Mouse (Mus musculus): ENCODE data around the gene Slc35b2.

The Slc35b2 gene

DNA sequence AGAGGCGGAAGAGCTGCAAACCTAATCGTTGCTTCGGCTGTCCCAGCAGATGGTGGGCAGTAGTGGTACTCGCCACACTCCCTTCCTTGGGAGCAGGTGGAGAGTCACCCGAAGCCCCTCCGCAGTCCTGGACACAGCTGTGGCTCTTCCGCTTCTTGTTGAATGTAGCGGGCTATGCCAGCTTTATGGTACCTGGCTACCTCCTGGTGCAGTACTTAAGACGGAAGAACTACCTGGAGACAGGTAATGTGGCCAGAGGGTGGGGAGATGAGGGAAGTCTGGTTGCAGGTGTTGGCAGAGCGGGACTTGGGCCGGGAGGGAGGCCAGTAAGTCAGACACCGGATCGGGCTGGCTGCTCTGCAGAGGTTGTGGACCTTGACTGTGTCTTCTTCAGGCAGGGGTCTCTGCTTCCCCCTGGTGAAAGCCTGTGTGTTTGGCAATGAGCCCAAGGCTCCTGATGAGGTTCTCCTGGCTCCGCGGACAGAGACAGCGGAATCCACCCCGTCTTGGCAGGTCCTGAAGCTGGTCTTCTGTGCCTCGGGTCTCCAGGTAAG is 934 bp downstream of the Slc35b2 start:
- DNase-seq (ENCODE audit: low read depth, low spot score): no peak

DNA sequence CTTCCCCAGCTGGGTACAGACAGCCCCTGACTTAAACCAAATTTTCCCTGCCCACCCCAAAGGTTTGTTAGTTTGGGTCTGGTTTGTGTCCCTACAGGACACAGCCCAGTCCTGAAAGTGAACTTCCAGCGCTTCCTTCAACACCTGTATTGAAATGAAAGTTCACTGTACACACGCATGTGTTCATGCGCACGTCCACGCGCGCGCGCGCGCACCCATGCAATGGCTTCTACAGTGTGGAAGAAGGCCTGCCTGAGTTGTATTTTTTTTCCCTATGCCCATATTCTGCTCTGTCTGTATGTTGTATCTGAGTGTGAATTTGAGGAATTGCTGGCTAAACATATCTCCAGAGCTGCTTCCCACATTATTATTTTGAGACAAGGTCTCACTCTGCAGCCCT is 1.4 kb downstream of the Slc35b2 start:
- DNase-seq (ENCODE audit: low read depth, low spot score): no peak

DNA sequence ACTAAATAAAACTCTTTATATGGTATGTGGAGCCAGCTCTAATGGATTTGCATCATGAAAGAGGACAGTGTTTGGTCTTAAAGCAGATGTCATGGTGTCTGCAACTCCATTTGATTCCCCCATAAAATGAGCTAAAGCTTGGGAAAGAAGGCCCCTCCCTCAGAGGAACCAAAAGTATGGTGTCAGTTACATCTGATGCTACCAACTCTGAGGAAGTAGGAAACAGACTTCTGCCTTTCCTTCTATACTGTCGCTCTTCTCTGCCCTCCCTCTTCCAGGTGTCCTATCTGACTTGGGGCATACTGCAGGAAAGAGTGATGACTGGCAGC is 2.3 kb downstream of the Slc35b2 start:
- no peak for DNase-seq (ENCODE audit: low read depth, low spot score)

DNA sequence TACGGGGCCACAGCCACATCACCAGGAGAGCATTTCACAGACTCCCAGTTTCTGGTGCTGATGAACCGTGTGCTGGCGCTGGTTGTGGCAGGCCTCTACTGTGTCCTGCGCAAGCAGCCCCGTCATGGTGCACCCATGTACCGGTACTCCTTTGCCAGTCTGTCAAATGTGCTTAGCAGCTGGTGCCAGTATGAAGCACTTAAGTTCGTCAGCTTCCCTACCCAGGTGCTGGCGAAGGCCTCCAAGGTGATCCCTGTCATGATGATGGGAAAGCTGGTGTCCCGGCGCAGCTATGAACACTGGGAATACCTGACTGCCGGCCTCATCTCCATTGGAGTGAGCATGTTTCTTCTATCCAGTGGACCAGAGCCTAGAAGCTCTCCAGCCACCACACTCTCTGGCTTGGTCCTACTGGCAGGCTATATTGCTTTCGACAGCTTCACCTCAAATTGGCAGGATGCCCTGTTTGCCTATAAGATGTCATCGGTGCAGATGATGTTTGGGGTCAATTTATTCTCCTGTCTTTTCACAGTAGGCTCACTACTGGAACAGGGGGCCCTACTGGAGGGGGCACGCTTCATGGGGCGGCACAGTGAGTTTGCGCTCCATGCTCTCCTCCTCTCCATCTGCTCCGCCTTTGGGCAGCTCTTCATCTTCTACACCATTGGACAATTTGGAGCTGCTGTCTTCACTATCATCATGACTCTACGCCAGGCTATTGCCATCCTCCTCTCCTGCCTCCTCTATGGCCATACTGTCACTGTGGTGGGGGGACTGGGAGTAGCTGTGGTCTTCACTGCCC is 2.9 kb downstream of the Slc35b2 start:
- no peak for DNase-seq (ENCODE audit: low read depth, low spot score)

DNA sequence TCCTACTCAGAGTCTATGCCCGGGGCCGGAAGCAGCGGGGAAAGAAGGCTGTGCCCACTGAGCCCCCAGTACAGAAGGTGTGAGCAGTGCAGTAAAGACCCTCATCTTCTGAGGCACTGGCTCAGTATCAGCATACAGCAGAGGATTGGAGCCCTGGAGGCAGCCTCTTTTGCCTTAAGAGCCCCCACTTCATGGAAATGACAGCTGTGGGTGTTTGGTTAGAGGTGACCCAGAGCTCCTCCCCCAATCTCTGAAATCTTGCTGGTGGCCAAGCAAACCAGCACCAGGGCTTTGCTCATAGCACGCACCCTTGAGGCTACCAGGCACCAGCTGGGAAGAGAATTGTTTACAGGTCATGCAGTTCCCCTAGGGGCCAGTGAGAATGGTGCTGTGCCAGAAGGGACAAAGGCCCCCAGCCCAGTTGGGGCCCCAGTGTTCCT is 3.5 kb downstream of the Slc35b2 start:
- DNase-seq (ENCODE audit: low read depth, low spot score): no peak

DNA sequence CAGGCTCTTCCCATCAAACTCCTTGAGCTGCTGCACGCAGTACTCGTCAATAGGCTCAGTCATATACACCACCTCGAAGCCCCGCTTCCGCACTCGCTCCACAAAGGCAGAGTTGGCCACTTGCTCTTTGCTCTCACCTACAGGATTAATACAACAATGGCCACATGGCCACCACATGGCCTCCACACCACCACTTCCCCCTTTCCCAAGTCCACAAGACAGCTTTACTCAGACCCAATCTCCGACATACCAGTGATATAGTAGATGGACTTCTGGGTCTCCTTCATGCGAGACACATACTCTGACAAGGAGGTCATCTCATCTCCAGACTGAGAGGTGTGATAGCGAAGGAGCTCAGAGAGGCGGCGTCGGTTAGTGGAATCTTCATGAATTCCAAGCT is 5.3 kb downstream of the Slc35b2 start:
- no peak for DNase-seq (ENCODE audit: low read depth, low spot score)

DNA sequence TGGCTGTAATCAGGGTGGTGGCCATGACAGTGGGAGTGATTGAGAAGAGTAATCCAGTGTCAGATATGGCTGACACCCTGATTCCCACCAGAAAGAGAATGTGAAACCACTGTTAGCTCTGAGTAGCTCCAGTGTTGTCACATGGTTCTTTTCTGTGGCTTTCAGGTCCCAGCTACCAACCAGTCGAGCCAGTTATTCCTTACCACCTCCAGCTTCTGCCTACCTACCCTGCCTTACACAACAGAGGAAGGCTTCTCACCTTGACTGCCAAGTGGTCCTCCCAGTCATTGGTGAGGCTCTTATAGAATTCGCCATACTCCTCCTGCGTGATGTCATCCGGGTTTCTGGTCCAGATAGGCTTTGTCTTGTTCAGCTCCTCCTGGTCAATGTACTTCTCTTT is 6.3 kb downstream of the Slc35b2 start:
- no peak for DNase-seq (ENCODE audit: low read depth, low spot score)

DNA sequence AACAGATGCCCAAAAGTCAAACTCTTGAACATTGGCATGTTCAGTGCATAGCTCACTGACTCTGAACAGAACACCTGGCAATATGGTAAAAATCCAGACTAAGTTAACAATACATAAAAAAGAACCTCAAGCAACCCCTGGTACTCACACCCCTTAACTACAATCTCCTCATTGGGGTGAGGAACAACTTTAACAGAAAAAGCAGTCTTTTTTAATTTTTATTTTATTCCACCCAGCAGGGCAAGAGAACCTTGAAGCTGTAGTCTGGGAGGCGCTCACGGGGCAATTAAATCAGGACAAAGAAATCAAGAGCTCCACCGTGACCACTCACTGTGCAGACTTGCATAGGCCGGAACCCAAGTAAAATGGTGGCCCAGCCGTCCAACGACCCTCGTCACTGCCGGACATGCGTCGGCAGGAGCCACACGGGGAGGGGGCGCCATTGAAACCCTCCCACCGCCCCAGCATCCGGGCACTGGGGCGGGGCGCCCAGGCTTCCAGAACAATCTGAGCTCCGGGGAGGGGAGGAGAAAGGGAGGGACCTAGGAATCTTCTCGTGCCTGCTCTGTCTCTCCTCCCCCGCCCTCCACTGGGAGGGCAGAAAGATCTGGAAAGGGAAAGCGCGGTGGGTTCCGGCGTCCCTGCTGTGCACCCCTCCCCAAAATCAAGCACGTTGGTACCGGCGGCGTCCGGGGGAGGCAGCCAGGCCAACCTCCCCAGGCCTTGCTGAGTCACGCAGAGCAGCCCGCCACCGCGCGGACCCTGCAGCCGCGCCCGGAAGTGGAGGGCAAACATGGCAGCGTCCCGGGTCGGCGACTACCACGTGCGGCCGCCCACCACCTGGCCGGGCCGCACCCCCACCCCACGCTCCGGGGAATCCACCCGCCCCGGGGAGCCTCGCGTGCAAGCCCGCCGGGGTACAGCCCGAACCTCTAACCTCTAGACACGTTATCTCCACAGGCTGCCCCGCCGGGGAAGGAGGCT is 8.7 kb downstream of the Slc35b2 start:
- DNase-seq (ENCODE audit: low read depth, low spot score): no peak

DNA sequence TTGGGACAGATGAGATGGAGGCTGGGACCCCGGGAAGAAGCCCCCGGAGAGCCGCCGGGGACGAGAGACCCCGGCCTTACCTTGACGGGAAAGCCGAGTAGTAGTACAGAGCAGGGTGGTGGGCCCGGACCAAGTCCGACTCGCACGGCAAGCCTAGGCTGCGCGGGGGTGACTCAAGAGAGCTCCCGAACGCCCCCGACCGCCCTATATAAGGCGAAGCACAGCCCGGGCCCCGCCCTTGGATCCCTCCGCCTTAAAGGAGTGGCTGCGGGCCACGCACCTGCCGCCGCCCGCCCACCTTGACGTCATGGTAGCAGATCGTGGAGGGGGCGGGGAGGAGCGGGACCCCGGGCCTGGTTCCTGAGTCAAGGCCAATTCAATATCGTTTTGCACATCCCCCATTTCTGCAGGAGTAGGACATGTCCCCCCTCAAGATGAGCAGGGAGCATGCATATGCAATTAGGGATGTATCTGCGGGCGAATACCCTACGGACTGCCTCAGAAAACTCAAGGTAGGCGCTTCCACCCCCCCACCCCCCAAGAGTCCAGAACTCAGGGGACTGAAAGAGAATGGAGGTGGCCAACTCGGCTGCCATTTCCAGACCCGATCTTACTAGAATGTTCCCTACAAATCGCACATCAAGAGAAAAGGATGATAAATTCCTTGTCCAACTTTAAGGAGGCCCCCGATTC is 9.6 kb downstream of the Slc35b2 start, which contains the start of gene Hsp90ab1:
Gene Hsp90ab1, minus strand, starts transcription at position 185 of the 693 bp plus-strand sequence.
- DNase-seq (ENCODE audit: low read depth, low spot score): peak; percentile 95

DNA sequence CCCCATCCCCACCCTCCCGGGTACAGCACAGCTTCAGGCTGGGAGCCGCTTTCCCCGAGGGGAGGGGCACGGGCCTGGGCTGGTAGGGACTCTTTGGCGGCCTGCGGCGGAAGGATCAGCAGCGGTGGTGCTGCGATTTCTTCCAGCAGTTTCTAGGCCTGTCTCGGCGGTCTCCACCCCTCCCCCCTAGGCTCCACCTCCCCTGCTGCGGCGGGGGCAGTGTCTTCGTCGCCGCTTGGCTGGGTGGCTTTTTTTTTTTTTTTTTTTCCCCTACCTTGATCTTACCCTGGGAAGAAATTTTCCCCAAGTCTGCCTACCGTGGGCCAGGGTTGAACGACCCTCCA is 10.1 kb downstream of the Slc35b2 start:
- peak; percentile 91 for DNase-seq (ENCODE audit: low read depth, low spot score)

DNA sequence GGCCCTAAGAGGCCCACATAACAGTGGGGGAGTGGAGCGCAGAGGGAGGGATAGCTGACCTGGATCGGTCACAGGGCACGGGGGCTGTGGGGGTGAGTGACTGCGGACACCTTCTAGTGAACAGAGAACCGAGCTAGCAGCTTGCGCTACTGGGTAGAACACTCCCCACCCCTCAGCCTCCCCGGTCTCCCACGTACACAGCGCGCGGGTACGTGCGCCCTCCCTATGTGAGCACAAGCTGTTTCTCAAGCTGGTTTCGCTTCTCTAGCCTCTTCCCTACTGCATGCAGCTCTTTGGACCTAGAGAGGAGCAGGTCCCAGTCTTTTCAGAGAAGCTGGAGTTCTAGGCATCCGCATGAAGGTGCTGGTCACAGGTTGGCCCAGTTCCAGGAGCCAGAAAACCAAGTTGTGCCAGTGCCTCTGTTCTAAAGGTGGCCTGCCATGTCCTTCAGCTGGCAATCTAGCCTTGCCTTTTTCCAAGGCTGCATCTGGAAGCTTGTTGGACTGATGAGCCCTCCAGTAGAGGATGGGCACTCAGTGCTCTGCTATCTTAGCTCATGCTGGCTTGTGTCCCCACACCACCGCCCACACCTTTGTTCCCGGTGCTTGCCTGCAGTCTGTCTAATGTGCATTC is 10.6 kb downstream of the Slc35b2 start:
- DNase-seq (ENCODE audit: low read depth, low spot score): no peak

DNA sequence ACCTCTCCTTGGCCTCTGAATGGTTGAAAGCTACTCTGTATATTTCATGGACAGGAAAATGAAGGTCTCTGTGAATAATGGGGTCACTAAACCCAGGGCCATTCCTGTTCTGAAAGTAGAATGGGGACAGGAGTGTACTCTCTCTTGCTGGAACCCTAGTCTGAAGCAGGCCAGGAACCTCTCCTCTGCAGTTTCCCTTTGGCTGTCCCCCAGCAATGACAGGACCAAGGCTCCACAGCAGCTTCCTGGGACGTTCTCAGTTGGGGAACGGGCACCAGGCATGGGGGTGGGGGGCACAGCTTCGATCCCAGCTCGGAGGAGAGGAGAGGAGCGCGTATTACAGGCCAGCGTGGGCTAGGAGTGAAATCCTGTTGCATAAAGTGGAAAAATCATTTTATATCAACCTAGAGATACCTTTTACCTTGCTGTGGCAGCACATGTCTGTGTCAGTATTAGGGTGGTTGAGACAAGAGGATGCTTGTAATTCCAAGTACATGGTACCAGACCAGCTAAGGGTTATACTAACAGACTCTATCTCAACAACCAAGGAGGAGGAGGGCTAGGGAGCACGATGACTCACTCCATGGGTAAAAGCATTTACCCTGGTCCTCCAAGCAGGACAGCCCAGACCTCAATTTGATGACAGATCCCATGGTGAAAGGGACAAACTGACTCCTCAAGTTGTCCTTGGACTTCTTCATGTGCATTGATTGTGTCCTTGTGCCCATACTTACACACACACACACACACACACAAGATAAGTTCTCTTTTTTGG is 11.6 kb downstream of the Slc35b2 start:
- DNase-seq (ENCODE audit: low read depth, low spot score): no peak

DNA sequence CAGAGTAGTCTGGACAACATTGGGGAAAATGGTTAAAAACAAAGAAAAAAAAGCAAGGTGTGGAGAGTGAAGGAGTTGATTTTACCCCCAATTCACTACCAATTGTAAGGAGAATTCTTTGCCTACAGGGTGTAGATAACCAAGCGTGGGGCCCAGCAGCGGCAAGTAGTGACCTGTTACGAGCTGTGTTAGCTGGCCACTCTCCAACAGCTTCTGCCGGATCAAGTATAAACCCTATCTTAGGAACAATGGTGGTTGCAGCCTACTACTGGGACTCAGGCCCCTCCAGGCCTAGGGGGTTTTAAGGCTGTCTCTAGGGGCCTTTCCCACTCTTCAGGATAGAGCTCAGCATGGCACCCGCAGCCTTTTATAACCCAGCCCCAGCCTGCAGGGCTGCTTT is 14.6 kb downstream of the Slc35b2 start:
- no peak for DNase-seq (ENCODE audit: low read depth, low spot score)

DNA sequence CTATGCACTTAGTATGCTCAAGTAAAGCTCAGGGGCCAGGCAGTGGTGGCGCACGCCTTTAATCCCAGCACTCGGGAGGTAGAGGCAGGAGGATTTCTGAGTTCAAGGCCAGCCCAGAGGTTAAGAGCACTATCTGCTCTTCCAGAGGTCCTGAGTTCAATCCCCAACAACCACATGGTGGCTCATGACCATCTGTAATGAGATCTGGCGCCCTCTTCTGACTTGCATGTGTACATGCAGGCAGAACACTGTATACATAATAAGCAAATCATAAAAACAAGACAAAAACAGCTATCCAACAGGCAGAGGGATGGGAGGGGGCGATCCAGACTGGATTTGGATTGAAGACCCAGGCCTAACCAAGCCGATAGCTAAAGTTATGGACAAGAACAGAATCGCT is 15.2 kb downstream of the Slc35b2 start:
- no peak for DNase-seq (ENCODE audit: low read depth, low spot score)

DNA sequence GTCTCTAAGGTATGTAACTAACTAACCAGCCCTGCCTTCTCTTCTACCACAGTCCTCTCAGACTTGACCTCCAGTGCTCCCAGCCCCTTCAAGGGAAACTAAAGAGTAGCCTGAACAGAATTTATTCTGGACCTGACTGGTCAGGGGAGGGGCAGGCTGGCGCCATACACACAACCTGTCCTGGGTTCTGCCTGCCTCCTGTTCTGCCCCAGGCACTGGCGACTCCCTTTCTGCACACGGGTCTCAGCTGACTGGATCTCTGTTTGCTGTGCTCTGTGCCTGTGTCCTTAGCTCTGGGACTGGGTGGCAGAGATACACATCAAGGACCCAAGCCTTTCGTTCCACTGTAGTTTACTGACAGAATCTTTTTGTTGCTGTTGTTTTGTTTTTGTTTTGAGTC is 15.9 kb downstream of the Slc35b2 start:
- no peak for DNase-seq (ENCODE audit: low read depth, low spot score)

DNA sequence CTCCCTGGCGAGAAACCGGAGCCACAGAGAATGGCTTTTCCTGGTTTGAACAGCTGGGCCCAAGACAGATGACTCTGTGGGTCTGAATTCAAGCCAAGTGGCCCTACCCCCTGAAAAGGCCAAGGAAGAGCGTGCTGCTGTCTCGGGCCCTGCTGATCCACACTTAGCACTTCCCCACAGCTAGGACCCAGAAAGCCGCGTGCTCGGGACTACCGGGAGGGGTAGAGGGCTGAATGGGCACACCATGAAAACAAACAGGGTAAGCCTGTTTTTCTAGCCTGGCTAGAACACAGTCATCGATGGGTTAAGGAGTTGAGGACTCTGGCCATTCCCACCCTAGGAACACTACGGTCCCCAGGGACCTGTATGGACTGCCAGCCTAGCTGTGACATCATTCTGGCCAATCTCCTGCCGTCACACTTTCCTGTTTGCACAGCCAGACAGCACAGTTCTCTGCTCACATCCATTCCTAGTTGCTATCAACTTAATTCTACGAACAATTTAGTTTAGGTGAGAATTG is 17.3 kb downstream of the Slc35b2 start:
- DNase-seq (ENCODE audit: low read depth, low spot score): no peak

DNA sequence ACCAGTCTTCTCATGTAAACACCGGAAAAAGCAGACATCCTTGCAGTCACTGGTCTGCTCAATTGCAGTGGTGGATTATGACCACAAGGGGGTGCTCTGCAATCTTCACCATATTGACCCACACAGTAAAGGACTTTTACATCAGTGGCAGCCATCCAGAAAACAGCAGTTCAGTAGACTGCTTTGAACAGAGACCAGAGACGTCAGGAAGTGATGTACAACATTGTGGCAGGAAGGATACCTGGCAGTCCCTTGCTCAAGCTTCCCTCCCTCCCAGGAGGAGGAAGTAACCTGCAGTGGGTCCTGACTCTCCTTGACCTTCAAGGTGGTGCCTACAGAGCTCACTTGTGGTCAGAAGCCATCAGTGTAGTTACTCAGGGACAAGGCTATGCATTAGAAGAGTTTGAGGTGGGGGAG is 17.9 kb downstream of the Slc35b2 start:
- DNase-seq (ENCODE audit: low read depth, low spot score): no peak

DNA sequence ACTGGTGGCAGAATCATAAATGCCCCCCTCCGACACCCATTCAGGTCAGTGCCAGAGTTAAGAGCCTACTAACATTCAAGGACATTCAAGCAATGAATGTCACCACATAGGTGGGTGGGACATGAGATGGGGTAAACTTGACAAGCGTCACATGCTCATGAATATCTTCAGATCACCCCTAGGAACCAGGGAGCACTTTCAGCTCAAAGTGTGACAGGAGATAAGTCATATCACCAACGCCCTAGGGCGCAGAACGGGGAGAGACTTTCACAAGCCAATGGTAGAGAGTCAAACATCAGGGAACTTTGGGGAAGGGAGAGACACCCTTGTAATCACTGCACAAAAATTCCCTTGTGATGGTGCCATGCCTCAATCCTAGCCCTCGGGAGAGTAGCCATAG is 18.5 kb downstream of the Slc35b2 start:
- DNase-seq (ENCODE audit: low read depth, low spot score): no peak

DNA sequence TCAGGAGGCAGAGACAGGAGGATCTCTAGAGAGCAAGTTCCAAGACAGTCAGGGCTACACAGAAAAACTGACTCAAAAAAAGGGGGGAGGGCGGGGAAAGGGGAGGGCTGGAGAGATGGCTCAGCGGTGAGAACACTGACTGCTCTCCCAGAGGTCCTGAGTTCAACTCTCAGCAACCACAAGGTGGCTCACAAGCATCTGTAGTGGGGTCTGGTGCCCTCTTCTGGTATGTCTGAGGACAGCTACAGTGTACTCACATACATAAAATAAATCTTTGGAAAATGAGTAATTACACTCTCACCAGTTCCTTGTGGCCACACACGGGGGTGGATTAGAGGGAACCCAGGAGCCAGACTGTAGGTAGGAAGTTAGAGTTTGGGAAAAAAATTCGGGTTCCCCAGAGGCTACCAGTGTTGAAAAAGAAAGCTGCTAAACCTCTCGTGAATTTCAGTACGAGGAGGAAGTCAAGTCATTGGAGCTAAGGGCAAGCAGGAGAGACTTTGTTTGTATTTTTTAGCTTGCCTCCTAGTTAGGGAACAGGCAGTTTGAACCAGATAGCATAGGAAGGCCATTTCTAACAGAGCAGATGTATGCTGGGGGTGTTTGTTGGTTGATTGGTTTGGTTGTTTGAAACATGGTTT is 19.2 kb downstream of the Slc35b2 start:
- DNase-seq (ENCODE audit: low read depth, low spot score): no peak
